Mouse (Mus musculus) embryonic facial prominence, embryonic 10.5 days (tissue): ENCODE data around the gene Snd1. TPM values are rescaled to one million over a fixed set of nuclear protein-coding genes. Genes with fewer than 3 reads are reported as not detected.

Experiments used
- DNase-seq: peaks from one replicate; pipeline ENCODE4 v3.0.0-alpha.2; 2017; ENCODE audit warnings: low spot score
- H3K27ac ChIP-seq: fragments of 300-500 bp; sonication (generic); replicated peaks from 2 replicates; pipeline ENCODE4 v1.5.1; 2016; ENCODE audit warnings: mild to moderate bottlenecking
- H3K27me3 ChIP-seq: fragments of 300-500 bp; sonication (generic); replicated peaks from 2 replicates; pipeline ENCODE4 v1.6.1; 2016; ENCODE audit warnings: low read depth, mild to moderate bottlenecking; ENCODE audit not compliant: poor library complexity, severe bottlenecking
- H3K36me3 ChIP-seq: fragments of 300-500 bp; sonication (generic); replicated peaks from 2 replicates; pipeline ENCODE4 v1.6.1; 2016; ENCODE audit warnings: mild to moderate bottlenecking, moderate library complexity
- H3K4me1 ChIP-seq: fragments of 300-500 bp; sonication (generic); 2 replicates; pipeline ENCODE4 v1.6.1; 2016
- H3K4me3 ChIP-seq: fragments of 300-500 bp; sonication (generic); 2 replicates; pipeline ENCODE4 v1.5.1; 2016; ENCODE audit warnings: mild to moderate bottlenecking, moderate library complexity
- H3K9me3 ChIP-seq: fragments of 300-500 bp; sonication (generic); 2 replicates; pipeline ENCODE4 v1.6.1; 2016; ENCODE audit warnings: mild to moderate bottlenecking
- WGBS: fragments of 180-500 bp; shearing (Covaris S2); methylation state at CpG from one replicate; pipeline ENCODE4 v1.1.7; 2016; 5-methylcytosine and 5-hydroxymethylcytosine counted together
- polyA plus RNA-seq: library from polyadenylated mRNA; unstranded; fragments of >200 nt; fragmentation: Nextera tagmentation; extraction: Ambion mirVana; gene quantifications from 2 replicates; pipeline ENCODE4 v1.2.1, GENCODE M21; 2016

Snd1 gene
- polyA plus RNA-seq, 1 experiment from 2014 or later = 119 TPM

DNA sequence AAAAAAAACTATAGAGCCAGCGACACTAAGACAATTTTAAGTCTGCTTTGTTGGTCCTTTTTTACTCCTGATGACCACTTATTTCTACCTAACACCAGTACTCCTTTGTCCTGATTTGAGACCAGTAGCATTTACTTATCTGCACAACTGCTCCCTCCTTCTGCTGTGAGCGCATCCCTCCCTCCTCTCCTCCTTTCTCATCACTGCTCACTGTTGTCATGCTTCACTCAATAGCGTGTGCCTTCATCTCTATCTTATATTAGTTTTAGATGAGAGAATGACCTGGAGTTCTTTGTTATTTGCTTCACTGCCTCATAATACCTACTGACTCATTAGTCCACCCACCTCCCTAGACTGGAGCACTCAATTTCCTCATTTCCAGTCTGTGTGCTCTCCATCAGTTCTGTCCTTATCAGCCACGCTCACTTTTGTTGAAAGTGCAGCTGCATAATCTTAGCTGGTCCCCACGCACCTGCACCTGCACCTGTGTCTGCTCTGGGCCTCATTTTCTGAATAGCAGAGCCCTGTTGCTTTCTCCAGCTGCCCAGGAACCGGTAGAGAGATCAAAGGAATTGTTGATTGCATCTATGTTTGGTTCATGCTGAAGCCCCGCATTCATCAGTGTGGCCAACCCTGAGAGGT is 242.4 kb downstream of the Snd1 start:
- no peaks in the 10 kb centered on the region; the same call in 1 of the 2 replicates for H3K4me1 ChIP-seq
- H3K4me3 ChIP-seq = no peak overlapping the region
- peak; percentile 13 for DNase-seq
- no peaks in the 10 kb centered on the region for H3K27me3 ChIP-seq
- no peaks in the 10 kb centered on the region for H3K9me3 ChIP-seq
- 65% methylated on average over 7 of the region's 7 CpGs for WGBS
- H3K36me3 ChIP-seq = peaks cover 9% of the 10 kb centered on the region; the same call in 1 of the 2 replicates
- no peak overlapping the region for H3K27ac ChIP-seq

DNA sequence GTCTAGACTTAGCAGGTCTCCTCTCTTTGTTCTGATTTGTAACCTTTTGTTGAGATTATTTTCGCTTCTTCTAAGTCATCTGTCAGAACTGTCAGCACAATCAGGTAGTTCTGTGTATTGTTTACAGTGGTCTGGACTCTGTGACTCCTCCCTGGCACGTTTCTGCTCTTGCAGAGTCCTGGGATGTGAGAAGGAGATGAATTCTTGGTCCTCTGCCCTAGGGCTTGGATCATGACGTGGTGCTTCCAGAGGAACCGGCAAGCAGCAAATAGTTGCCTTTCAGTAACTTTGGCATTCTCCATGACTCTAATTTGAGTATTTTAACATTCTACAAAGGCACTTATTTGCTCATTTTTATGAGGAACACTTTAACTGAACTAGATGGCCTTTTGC is 242.9 kb downstream of the Snd1 start:
- Histone ChIP-seq H3K4me1 (no peaks in the 10 kb centered on the region; the same call in 1 of the 2 replicates), H3K36me3 (peaks cover 4% of the 10 kb centered on the region; the same call in 1 of the 2 replicates), H3K27me3 (no peaks in the 10 kb centered on the region), H3K4me3 (no peak overlapping the region), H3K9me3 (no peaks in the 10 kb centered on the region), H3K27ac (no peak overlapping the region)
- 57% methylated on average over 4 of the region's 4 CpGs for WGBS
- DNase-seq = no peak

GRCm38 (mm10) chr6:28720391-28721171 is 245.6 kb downstream of the Snd1 start:
- Histone ChIP-seq H3K36me3 (peaks cover 6% of the 10 kb centered on the region), H3K9me3 (no peaks in the 10 kb centered on the region), H3K4me1 (no peaks in the 10 kb centered on the region; the same call in 1 of the 2 replicates), H3K4me3 (no peak overlapping the region), H3K27ac (no peak overlapping the region), H3K27me3 (no peaks in the 10 kb centered on the region)
- 93% methylated on average over 9 of the region's 9 CpGs for WGBS
- DNase-seq = no peak

GRCm38 (mm10) chr6:28723059-28723458 is 248.1 kb downstream of the Snd1 start:
- no peak overlapping the region for H3K4me3 ChIP-seq
- no peaks in the 10 kb centered on the region for H3K27me3 ChIP-seq
- H3K36me3 ChIP-seq = peaks cover 12% of the 10 kb centered on the region
- H3K9me3 ChIP-seq = no peaks in the 10 kb centered on the region
- 71% methylated on average over 2 of the region's 2 CpGs for whole genome bisulfite sequencing
- no peak for DNase-seq
- H3K27ac ChIP-seq = no peak overlapping the region
- peaks cover 12% of the 10 kb centered on the region; the same call in 1 of the 2 replicates for H3K4me1 ChIP-seq

DNA sequence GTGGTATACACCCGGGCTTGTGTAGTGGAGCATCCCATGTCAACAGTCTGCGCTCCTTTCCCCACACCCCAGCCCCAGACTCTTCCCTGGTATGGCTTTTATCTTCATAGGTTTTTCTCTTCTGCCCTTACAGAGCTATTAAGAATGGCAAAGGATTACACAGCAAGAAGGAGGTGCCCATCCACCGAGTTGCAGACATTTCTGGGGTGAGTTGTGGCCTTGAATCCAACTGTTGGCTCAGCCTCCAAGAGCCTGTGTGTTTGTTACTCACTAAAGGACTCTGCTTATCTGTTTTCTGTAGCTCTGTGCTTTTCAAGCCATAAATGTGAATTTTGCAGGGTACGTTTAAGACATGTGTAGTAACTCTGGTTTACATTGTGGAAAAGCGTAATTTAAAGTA is 249.8 kb downstream of the Snd1 start:
- DNase-seq = no peak
- H3K36me3 ChIP-seq = peaks cover 12% of the 10 kb centered on the region
- H3K4me3 ChIP-seq = no peak overlapping the region
- peaks cover 28% of the 10 kb centered on the region for H3K4me1 ChIP-seq
- WGBS = 77% methylated on average over 5 of the region's 5 CpGs
- no peak overlapping the region for H3K27ac ChIP-seq
- H3K27me3 ChIP-seq = no peaks in the 10 kb centered on the region
- no peaks in the 10 kb centered on the region for H3K9me3 ChIP-seq

GRCm38 (mm10) chr6:28729236-28729635 is 254.3 kb downstream of the Snd1 start:
- no peak overlapping the region for H3K4me3 ChIP-seq
- H3K4me1 ChIP-seq = peaks cover 31% of the 10 kb centered on the region
- peaks cover 12% of the 10 kb centered on the region for H3K36me3 ChIP-seq
- H3K27ac ChIP-seq = peak overlapping the region; percentile 62
- no peak for DNase-seq
- 39% methylated on average over 3 of the region's 3 CpGs for WGBS
- H3K27me3 ChIP-seq = no peaks in the 10 kb centered on the region
- no peaks in the 10 kb centered on the region for H3K9me3 ChIP-seq

- Histone ChIP-seq H3K27me3 (no peaks in the 10 kb centered on the region), H3K4me3 (no peak overlapping the region), H3K36me3 (peaks cover 11% of the 10 kb centered on the region), H3K27ac (peak overlapping the region; percentile 62), H3K4me1 (peaks cover 31% of the 10 kb centered on the region), H3K9me3 (no peaks in the 10 kb centered on the region)
- no peak for DNase-seq
- WGBS = 25% methylated on average over 2 of the region's 2 CpGs
These were observed 254.7 kb downstream of the Snd1 start for GRCm38 (mm10) chr6:28729649-28730048.

GRCm38 (mm10) chr6:28731246-28731645 is 256.3 kb downstream of the Snd1 start:
- Histone ChIP-seq H3K27ac (no peak overlapping the region), H3K4me3 (no peak overlapping the region)
- WGBS = 93% methylated on average over 6 of the region's 6 CpGs

DNA sequence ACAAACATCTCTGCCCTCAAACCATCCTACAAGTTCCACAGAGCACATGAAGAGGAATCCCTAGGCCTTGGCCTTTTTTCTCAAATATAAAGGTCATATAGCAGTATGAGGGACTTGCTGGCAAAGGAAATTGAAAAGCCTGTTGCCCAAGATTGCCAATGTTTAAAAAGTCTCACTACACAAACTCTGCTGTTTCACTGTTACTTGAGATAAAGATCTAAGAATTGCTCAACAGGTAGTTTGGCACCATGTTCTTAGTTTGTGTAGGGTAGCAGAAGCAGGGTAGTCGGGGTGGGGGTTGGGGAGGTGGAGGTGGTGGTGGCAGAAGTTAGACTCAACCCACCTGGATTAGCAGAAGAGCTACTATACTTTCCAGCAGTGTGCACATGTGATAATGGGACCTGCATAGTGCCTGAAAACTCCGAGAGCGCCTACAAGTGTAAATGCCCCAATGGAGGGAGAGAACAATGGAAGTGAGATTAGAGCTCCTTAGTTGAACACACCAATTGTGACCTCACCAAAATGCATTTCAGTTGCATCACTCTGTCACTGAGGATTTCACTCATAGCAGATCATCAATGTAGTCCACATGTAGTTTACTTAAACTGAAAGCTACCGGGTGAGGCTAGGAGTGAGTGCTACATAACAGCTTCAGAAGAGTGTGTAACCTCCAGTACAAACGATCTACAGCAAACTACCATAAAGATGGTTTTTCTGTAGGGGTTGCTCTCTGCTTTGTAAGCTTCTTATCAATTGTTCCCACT is 259.1 kb downstream of the Snd1 start:
- Histone ChIP-seq H3K36me3 (no peaks in the 10 kb centered on the region), H3K4me1 (peaks cover 11% of the 10 kb centered on the region), H3K27me3 (no peaks in the 10 kb centered on the region), H3K9me3 (no peaks in the 10 kb centered on the region), H3K4me3 (no peak overlapping the region), H3K27ac (no peak overlapping the region)
- DNase-seq = no peak
- 87% methylated on average over 5 of the region's 5 CpGs for WGBS

More at GRCm38 (mm10) chr6:28731246-28731645, 256.3 kb downstream of the Snd1 start:
- H3K4me1 ChIP-seq = peaks cover 28% of the 10 kb centered on the region
- no peaks in the 10 kb centered on the region for H3K36me3 ChIP-seq
- H3K27me3 ChIP-seq = no peaks in the 10 kb centered on the region
- no peak for DNase-seq
- no peaks in the 10 kb centered on the region for H3K9me3 ChIP-seq

DNA sequence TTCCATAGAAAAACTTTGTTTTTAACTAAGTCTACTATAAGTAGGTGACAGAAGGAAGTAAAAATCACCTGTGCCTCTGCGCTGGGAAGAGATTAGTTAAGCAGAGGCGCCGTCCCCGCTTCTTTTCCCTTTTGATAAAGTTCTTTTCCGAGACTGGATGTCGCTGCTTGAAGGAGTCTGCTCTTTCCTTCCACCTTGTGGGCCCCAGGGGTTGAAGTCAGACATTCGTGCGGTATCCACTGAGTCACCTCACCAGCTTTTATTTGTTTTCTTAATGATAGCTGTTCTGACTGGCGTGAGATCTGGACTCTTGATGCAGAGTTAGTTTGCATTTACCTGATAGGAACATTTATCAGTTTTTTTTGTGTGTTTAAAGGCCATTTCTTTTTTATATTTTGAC is 260.2 kb downstream of the Snd1 start:
- Histone ChIP-seq H3K27me3 (no peaks in the 10 kb centered on the region), H3K4me1 (0 out of 2 replicates have a peak, but pooled peaks cover under 1% of the 10 kb centered on the region), H3K27ac (no peak overlapping the region), H3K4me3 (no peak overlapping the region), H3K36me3 (no peaks in the 10 kb centered on the region), H3K9me3 (no peaks in the 10 kb centered on the region)
- whole genome bisulfite sequencing = 80% methylated on average over 9 of the region's 9 CpGs
- DNase-seq = no peak

DNA sequence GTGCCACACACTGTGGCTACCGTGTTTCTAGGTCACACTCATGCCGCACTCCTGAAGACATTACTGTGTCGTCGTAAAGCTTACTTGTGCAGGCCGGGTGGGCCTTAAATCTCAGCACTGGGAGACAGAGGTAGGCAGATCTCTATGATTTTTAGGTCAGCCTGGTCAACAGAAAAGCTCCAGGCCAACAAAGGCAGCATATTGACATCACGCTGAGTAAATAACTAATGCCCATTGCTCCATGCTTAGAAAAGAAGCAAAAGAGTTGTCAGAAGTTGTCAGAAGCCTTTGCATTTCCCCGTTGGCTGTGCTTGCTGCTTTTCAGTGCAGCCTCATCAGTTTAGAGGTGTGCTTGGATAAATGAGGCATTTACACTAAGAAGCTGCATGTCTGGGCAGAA is 261.7 kb downstream of the Snd1 start:
- H3K4me3 ChIP-seq = no peak overlapping the region
- DNase-seq = no peak

DNA sequence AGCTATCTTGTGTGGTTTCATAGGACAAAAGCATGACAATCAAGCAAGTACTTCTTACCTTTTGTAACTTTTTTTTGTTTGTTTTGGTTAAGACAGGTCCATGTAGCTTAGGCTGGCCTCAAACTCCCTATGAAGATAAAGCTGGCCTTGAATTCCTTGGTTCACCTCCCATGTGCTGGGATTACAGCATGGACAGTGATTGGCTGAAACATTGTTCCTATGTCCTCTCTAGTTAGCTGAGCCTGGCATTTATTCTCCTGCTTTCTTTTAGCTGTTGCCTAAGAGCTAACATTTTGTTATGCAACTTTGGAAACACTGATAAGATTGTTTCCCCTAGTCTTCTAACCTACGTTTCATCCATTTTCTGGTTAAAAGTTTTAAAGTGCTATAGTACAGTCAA is 262.7 kb downstream of the Snd1 start:
- Histone ChIP-seq H3K9me3 (no peaks in the 10 kb centered on the region), H3K27ac (no peak overlapping the region), H3K36me3 (no peaks in the 10 kb centered on the region), H3K4me3 (no peak overlapping the region), H3K27me3 (no peaks in the 10 kb centered on the region), H3K4me1 (no peaks in the 10 kb centered on the region)
- DNase-seq = no peak
- WGBS = 90% methylated on average over 1 of the region's 1 CpGs

More for the DNA sequence above, 261.7 kb downstream of the Snd1 start:
- no peaks in the 10 kb centered on the region for H3K27me3 ChIP-seq
- no peaks in the 10 kb centered on the region for H3K36me3 ChIP-seq
- no peaks in the 10 kb centered on the region for H3K4me1 ChIP-seq
- H3K27ac ChIP-seq = no peak overlapping the region
- H3K9me3 ChIP-seq = no peaks in the 10 kb centered on the region
- WGBS = 83% methylated on average over 7 of the region's 7 CpGs
